Mouse (Mus musculus): ENCODE measurements around the gene Cmtm8.
A peak's percentile ranks its signal among the peaks of the same experiment; 100 is the strongest.

Cmtm8 gene

GRCm38 (mm10) chr9:114821548-114822289 is 22.2 kb downstream of the Cmtm8 start:
- no peak for DNase-seq (ENCODE audit: low spot score in 2 of 2)

- DNase-seq (ENCODE audit: low spot score in 2 of 2): no peak
Measured at GRCm38 (mm10) chr9:114818918-114819317, 25.0 kb downstream of the Cmtm8 start.

GRCm38 (mm10) chr9:114817012-114817411 is 26.9 kb downstream of the Cmtm8 start:
- no peak for DNase-seq (ENCODE audit: low spot score in 2 of 2)

DNA sequence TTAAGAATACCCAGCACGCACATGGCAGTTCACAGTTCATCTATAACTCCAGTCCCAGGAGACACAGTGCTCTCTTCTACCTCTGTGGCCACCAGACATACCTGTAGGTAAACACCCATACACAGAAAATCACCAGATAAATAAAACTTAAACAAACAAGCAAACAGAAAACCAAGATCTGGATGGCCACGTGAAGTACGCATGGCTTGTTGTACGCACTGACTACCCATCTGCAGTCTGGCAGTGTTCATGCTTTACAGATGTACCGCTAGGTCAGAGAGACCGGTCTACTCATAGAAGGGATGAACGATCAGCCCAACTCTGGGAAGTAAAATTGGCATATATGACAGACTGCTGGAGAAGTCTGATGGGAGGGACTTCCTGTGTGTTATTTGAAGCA is 27.8 kb downstream of the Cmtm8 start:
- DNase-seq (ENCODE audit: low spot score in 2 of 2): no peak

- DNase-seq (ENCODE audit: low spot score in 2 of 2): peak; percentile 23 to 25
Measured at GRCm38 (mm10) chr9:114815315-114815714, 28.6 kb downstream of the Cmtm8 start.

GRCm38 (mm10) chr9:114812001-114812400 is 32.0 kb downstream of the Cmtm8 start:
- peak; percentile 47 to 48 for DNase-seq (ENCODE audit: low spot score in 2 of 2)

DNA sequence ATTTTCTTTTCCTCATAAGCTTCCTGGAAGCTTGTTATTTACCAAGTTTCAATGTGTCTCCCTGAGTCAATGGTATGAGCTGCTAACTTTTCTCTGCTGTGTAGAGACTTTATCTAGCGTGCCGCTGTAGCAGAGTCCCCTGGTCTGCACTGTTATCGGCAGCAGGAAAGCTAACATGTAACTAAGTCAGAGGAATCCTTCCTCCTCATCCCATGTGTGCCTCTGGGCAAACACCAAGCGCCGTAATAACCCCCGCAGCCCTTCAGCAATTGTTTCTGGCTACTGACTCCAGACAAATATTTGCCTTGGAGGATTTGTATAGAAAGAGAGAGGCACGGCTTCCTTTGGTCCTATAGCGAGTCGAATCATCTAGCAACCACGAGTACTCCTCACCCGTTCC is 33.1 kb downstream of the Cmtm8 start:
- DNase-seq (ENCODE audit: low spot score in 2 of 2): no peak

GRCm38 (mm10) chr9:114808671-114809070 is 35.3 kb downstream of the Cmtm8 start:
- DNase-seq (ENCODE audit: low spot score in 2 of 2): no peak

DNA sequence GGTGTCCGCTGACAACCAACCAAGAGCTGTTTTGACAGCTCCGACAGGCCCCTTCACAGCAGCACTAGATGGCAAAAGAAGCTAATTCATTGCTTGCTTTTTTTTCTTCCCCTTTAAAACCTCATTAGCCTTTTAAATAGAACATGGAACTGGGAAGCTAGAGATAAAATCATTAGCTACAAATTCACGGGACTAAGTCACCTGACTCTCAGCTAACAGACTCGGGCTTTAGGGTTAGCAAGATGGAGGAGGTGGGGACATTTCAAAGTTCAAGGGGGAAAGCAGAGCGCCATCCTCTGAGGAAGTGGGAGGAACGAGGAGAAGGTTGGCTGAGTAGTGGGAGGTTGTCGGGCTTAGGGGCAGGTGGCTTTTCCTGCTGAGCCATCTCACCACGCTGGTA is 36.7 kb downstream of the Cmtm8 start:
- DNase-seq (ENCODE audit: low spot score in 2 of 2): no peak

- no peak for DNase-seq (ENCODE audit: low spot score in 2 of 2)
Measured at GRCm38 (mm10) chr9:114805151-114805671, 38.7 kb downstream of the Cmtm8 start.

- DNase-seq (ENCODE audit: low spot score in 2 of 2): no peak
Measured at GRCm38 (mm10) chr9:114802191-114802590, 41.8 kb downstream of the Cmtm8 start.

DNA sequence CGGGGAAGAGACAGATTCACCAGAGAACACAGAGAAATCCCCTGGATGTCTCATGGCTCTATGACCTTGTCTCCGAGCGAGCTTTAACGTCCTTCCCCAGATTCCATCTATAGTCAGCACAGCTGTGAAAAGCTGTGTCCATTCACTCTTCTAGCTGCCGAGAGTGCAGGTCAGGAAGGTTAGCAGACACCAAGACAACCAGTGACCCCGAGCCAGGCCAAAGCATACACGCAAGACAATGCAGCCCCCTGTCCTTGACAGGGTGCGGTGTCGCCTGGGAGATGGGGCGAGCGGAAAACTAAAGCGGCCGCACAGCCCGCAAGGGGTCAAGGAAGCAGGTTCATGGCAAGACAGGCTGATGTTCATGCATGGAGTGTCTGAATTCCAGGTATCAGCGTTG is 42.7 kb downstream of the Cmtm8 start:
- DNase-seq (ENCODE audit: low spot score in 2 of 2): no peak

GRCm38 (mm10) chr9:114799498-114800107 is 44.4 kb downstream of the Cmtm8 start:
- DNase-seq (ENCODE audit: low spot score in 2 of 2): no peak

DNA sequence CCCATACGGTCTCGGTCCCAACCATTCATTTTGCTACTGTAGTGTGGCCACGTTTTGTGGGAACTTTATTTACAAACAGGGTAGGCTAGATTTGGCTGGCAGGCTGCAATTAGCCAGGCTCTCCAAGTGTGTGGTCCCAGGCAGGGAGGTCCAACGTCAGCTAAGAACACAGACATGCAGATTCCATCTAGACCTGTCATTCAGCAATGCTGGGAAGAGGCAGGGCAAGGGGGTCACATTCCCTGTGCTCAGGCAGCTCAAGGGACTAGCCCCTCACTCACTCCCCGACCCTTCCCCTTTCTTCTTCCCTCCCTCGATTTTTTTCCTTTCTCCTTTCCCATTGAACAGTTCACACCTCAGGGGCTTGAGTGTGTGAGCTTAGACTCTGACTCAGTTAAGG is 45.1 kb downstream of the Cmtm8 start:
- DNase-seq (ENCODE audit: low spot score in 2 of 2): no peak

DNA sequence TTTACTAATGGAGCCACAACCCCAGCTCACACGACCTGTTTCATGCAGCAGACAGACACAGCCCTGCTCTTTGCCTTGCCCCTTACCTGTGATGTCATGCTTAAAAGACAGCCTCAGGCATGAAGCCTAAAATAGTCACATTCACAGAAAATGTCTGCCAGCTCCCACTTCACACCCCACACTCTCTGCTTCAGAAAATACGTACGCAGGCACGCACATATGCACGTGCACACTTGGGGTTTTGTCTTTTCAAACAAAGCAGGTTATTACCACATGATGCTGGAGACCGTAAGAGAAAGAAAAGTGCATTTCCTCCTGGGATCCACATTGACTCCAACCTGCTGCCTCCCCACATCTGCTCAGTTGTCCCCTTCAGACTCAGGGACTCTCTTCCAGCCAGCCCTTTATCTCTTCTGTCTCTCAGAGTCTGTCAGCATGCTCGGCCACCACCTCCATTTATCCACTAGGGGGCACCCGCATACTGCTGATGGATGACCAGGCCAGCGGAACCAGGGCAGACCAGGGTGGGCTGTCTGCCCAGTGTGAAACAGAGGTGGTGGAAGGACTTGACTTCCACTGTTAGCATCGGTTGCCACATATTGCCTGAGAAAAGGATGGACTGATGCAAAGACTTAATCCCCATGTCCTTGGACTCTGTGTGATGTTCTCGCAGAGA is 46.5 kb downstream of the Cmtm8 start:
- DNase-seq (ENCODE audit: low spot score in 2 of 2): peak; percentile 73 to 78

DNA sequence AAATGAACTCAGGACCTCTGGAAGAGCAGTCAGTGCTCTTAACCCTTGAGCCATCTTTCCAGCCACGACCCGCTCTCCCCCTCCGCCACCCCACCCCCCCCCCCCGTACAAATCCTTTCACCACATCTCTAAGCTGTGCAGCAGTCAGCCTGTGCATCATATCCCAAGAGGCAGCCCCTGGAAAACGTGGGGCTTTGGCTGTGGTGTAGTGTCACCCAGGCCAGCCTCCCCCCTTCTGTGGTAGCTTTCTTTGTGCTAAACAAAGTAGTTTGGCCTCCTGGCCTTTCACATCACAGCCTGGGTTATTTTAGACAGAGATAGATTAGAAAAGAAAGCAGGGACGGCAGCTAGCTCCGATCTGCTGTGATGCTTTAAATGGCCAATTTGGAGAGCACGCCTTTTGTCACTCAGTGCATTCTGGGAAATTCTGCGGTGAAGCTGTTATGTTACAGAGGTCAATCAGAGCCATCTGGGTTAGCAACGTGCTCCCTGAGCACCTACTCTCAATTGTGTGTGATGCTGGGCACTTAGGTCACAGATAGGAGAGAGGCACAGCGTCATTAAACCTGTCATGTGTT is 47.4 kb downstream of the Cmtm8 start:
- no peak for DNase-seq (ENCODE audit: low spot score in 2 of 2)

GRCm38 (mm10) chr9:114794491-114794890 is 49.5 kb downstream of the Cmtm8 start:
- no peak for DNase-seq (ENCODE audit: low spot score in 2 of 2)

DNA sequence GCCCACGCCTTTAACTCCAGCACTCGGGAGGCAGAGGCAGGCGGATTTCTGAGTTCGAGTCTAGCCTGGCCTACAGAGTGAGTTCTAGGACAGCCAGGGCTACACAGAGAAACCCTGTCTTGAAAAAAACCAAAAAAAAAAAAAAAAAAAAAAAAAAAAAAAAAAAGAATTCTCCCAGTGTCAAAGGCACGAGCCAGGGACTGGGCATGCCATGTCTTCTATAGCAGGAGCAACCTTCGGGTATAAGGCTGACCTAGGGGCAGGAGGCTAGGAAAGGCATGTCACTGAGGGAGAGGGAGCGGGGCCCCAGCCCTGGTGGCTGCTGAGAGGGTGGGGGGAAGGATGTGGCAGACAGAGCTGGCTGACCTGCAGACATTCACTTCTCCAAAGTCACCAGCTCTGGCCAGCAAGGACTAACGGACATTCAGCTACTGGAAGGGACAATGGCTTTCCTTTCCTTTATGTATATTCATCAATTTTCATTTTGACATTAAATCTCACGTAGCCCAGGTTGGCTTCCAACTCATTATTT is 50.1 kb downstream of the Cmtm8 start:
- DNase-seq (ENCODE audit: low spot score in 2 of 2): no peak

- DNase-seq (ENCODE audit: low spot score in 2 of 2): no peak
Measured at GRCm38 (mm10) chr9:114789989-114790388, 54.0 kb downstream of the Cmtm8 start.

GRCm38 (mm10) chr9:114789557-114789956 is 54.4 kb downstream of the Cmtm8 start:
- DNase-seq (ENCODE audit: low spot score in 2 of 2): no peak

- no peak for DNase-seq (ENCODE audit: low spot score in 2 of 2)
Measured at GRCm38 (mm10) chr9:114788697-114789096, 55.3 kb downstream of the Cmtm8 start.

GRCm38 (mm10) chr9:114787716-114788115 is 56.2 kb downstream of the Cmtm8 start:
- DNase-seq (ENCODE audit: low spot score in 2 of 2): peak; percentile 48 to 56

Measured in spleen, postnatal 36 days (tissue).